Mouse (Mus musculus) intestine, embryonic 15.5 days (tissue): ENCODE measurements at regions not wholly inside any gene's neighbourhood (a gene's known extent, or its start where the extent isn't known, plus 50 kb on each side); places are given as distances from the start of the nearest gene placed in this dataset.

Source experiments
- ATAC-seq: fragments of 200-750 bp; cut with Nextera tagmentation; 2 replicates; pipeline ENCODE4 v1.8.0; 2017; ENCODE audit warnings: moderate TSS enrichment, moderate library complexity
- H3K27ac ChIP-seq: fragments of 300-500 bp; sonication (generic); 2 replicates; pipeline ENCODE4 v1.5.1; 2015; ENCODE audit warnings: mild to moderate bottlenecking, inconsistent platforms
- H3K27me3 ChIP-seq: fragments of 300-500 bp; sonication (generic); replicated peaks from 2 replicates; pipeline ENCODE4 v1.6.1; 2015; ENCODE audit warnings: inconsistent platforms
- H3K36me3 ChIP-seq: fragments of 300-500 bp; sonication (generic); 2 replicates; pipeline ENCODE4 v1.6.1; 2015; ENCODE audit warnings: inconsistent platforms
- H3K4me1 ChIP-seq: fragments of 300-500 bp; sonication (generic); replicated peaks from 2 replicates; pipeline ENCODE4 v1.6.1; 2015; ENCODE audit warnings: inconsistent platforms
- H3K4me2 ChIP-seq: fragments of 300-500 bp; sonication (generic); replicated peaks from 2 replicates; pipeline ENCODE4 v1.6.1; 2015; ENCODE audit warnings: mild to moderate bottlenecking, inconsistent platforms
- H3K4me3 ChIP-seq: fragments of 300-500 bp; sonication (generic); replicated peaks from 2 replicates; pipeline ENCODE4 v1.5.1; 2015; ENCODE audit warnings: inconsistent platforms
- H3K9ac ChIP-seq: fragments of 300-500 bp; sonication (generic); 2 replicates; pipeline ENCODE4 v1.6.1; 2015; ENCODE audit warnings: inconsistent platforms
- H3K9me3 ChIP-seq: fragments of 300-500 bp; sonication (generic); 2 replicates; pipeline ENCODE4 v1.6.1; 2016; ENCODE audit warnings: inconsistent platforms
- WGBS: fragments of 180-500 bp; shearing (Covaris S2); methylation state at CpG from one replicate; pipeline ENCODE4 v1.1.7; 2015; 5-methylcytosine and 5-hydroxymethylcytosine counted together

DNA sequence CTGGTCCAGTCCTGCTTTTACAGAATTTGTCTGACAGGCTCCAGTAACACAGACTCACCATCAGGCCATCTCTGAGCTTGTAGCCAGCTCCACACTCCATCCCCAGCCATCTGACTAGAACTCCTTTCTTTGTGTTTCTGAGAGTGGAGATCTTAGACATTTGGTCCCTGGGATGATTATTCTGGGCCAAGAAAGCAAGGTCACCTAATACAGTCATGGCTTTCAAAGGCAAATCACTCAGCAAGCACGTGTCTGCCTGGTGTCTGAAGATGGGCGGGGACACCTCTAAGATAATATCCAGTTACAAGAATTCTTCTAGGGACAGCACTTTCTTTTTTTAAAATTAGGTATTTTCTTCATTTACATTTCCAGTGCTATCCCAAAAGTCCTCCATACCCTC, 198.1 kb upstream of the Epha4 start:
- H3K36me3 ChIP-seq, result no peaks in the 10 kb centered on the region
- H3K27me3 ChIP-seq, result no peaks in the 10 kb centered on the region
- 0 out of 2 replicates have a peak, but pooled peaks cover 2% of the 10 kb centered on the region for H3K4me1 ChIP-seq
- 63% methylated on average over 2 of the region's 2 CpGs for WGBS
- no peak overlapping the region for H3K4me2 ChIP-seq
- H3K27ac ChIP-seq, result no peak overlapping the region
- no peak overlapping the region for H3K9ac ChIP-seq
- H3K9me3 ChIP-seq, result no peaks in the 10 kb centered on the region
- no peak for ATAC-seq
- no peak overlapping the region for H3K4me3 ChIP-seq

DNA sequence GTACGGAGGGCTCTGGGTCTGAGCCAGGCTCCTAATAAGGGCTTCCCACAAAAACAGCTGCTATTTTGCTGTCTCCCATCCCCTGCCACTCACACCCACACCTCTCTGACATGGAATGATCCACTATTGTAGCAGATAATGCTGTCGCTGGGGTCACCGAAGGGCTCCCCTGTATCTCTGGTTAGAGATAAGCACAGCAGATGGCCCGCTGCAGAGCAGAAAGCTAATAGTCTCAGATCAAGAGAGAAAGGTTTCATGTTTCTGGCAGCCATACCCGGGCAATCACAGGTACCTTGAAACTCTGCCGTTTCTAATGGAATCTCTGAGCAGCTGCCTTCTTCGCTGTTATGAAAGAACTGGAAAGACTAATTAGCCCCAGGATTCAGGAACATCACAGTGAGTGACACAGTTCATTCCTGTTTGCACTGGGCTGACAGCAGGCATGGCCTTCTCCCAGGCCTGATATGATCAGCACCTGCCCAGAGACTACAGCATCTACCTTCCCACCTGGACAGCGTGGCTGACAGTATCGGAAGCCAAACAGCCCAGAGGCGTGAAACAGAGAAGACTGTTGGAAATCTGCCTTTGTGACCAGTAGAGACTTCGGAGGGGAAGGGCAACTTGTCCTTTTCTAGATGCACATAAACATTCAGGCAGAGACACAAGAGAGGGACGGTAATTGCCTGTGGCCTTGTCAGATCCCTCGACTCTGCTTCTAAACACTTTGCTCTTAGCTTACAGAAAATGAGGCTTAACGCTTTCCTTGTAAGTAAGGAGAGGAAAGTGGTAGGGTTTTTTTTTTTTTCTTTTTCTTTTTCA, 193.5 kb upstream of the Epha4 start:
- WGBS, result 28% methylated on average over 14 of the region's 14 CpGs
- no peaks in the 10 kb centered on the region for H3K27me3 ChIP-seq
- H3K4me1 ChIP-seq, result 0 out of 2 replicates have a peak, but pooled peaks cover 3% of the 10 kb centered on the region
- no peak overlapping the region for H3K9ac ChIP-seq
- no peak overlapping the region for H3K4me3 ChIP-seq
- H3K27ac ChIP-seq, result no peak overlapping the region
- no peak; the same call in 1 of the 2 replicates for ATAC-seq
- H3K4me2 ChIP-seq, result no peak overlapping the region
- no peaks in the 10 kb centered on the region for H3K36me3 ChIP-seq
- no peaks in the 10 kb centered on the region for H3K9me3 ChIP-seq

DNA sequence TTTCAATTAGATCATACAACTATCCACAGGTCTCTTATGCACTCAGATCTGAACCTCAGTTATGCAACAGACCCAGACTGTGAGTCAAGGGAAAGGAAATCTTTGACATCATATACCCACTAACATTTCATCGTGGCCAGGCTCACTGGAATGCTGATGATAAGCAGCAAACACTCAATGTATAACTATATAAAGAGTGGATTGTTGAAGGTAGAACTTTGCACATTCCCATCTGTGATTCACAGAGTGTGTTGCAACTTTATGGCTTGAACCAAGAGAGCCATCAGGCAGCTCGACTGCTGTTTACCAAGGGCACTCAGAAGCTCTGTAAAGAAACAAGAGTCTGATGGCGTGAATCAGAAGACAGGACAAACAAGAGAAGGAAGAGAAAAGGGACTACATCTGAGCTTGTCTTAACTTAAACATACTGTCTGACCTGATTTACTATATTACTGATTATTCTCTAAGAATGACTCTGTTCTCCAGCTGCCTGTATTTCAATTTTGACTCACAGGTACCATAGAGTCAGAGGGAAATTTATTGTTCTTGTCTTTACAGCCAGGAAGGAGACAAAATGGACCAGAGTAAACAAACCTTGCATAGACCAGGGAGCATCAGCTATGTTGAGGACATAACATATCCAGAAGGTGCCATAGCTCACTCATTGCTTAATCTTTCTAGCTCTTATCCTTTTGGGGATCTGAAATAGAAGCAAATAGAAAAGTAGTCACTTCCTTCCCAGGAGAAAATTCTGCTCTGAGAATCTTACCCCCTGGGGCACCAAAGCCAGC, 180.5 kb upstream of the Epha4 start:
- Histone ChIP-seq H3K27ac (no peak overlapping the region), H3K4me2 (no peak overlapping the region), H3K4me3 (no peak overlapping the region), H3K27me3 (no peaks in the 10 kb centered on the region), H3K9ac (no peak overlapping the region), H3K9me3 (no peaks in the 10 kb centered on the region), H3K36me3 (no peaks in the 10 kb centered on the region), H3K4me1 (no peaks in the 10 kb centered on the region)
- WGBS, result 40% methylated on average over 3 of the region's 3 CpGs
- ATAC-seq, result peak; percentile 96

DNA sequence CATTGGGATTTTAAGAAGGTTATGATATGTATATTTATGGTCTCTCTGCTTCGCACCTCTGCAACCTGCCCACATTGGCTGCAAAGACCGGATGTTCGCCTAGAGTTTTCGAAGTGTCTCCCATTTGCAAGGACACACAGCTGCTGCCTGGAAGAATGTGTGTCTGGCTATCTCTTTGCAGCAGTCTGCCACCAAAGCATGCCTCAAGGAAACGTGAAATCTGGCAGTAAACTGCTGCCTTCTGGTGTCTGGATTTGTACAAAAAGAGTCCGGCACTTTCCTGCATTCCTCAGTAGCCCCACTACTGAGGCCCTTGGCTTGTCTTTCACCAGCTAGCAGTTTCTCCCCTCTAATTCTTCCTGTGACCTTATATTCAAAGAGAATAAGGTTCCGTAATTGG, 148.5 kb upstream of the Epha4 start:
- Histone ChIP-seq H3K9me3 (no peaks in the 10 kb centered on the region), H3K9ac (no peak overlapping the region), H3K4me1 (no peaks in the 10 kb centered on the region), H3K4me2 (no peak overlapping the region), H3K36me3 (no peaks in the 10 kb centered on the region), H3K4me3 (no peak overlapping the region), H3K27me3 (no peaks in the 10 kb centered on the region), H3K27ac (no peak overlapping the region)
- ATAC-seq, result no peak
- WGBS, result 68% methylated on average over 7 of the region's 7 CpGs

DNA sequence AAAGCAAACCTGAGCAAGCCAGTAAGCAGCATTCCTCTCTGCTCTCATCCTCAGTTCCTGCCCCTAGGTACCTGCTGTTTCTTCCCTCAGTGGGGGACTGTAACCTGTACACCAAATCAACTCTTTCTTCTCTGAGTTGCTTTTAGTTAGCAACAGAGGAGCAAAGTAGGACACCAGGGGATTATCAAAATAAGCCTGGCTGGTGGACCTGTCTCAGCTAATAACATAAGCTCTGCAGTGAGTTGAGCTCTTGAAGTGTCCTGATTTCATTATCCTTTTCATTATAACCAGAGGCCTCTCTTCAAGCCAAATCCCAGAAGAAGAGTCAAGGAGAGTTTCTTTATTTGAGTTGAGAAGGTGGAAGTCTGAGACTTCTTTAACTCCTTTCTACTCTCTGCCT, 145.5 kb upstream of the Epha4 start:
- no peak overlapping the region for H3K27ac ChIP-seq
- no peaks in the 10 kb centered on the region for H3K4me1 ChIP-seq
- H3K36me3 ChIP-seq, result no peaks in the 10 kb centered on the region
- H3K4me3 ChIP-seq, result no peak overlapping the region
- H3K4me2 ChIP-seq, result no peak overlapping the region
- no peak overlapping the region for H3K9ac ChIP-seq
- ATAC-seq, result no peak
- no peaks in the 10 kb centered on the region for H3K9me3 ChIP-seq
- no peaks in the 10 kb centered on the region for H3K27me3 ChIP-seq

DNA sequence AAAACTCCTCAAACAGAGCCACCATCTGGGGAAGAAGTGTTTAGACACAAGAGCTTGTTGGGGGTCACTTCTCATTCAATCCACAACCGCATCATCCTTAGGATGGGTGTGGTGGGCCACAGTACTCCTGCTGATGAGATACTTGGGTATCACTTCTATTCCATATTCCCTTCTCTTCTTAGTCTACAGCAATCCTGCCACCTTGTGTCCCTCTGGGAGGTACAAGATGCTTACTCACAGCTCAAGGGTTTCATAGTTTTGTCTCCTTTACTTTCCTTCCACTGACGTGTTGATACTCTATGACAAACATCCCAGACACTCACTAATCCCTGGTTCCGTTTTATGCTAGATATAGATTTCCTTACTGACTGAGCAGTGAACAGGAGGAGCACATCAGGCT, 122.1 kb upstream of the Epha4 start:
- no peaks in the 10 kb centered on the region for H3K4me1 ChIP-seq
- no peaks in the 10 kb centered on the region for H3K27me3 ChIP-seq
- no peak for ATAC-seq
- H3K9me3 ChIP-seq, result no peaks in the 10 kb centered on the region
- 78% methylated on average over 3 of the region's 3 CpGs for WGBS
- no peaks in the 10 kb centered on the region for H3K36me3 ChIP-seq
- no peak overlapping the region for H3K9ac ChIP-seq
- no peak overlapping the region for H3K4me2 ChIP-seq
- no peak overlapping the region for H3K27ac ChIP-seq
- H3K4me3 ChIP-seq, result no peak overlapping the region

DNA sequence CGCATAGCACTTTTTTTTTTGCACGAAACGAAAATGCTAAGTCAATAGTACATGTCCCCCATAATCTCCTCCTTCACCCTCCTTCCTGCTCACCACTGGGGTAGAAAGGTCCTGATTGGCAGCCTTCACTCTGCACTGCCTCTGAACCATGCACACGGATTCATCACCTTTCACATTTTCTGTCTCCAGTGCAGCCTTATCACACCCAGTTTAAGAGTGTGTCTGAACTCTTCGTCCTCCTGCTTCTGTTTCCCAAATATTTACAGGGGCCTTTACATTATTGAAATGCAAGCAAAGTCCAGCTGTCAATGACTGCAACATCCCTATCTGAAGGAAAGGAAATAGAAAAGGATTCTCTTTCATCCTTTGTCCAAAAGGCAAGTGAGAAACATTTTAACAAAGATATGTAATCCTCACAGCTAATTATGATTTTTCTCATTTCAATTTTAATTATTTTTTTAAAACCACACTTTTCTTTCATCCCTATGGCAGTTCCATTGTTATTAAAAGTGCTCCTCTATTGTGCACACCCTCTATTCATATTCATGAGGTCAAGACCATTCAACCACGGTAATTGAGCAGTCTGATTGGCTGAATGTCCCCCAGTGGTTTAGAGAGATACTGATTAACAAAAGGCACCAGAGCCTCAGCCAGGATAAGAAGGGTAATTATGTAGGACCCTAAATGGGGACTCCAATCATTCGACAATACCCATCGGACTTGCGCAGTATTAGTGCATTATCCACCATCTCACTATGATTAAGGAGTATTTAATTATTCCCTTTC, 114.8 kb upstream of the Epha4 start:
- 53% methylated on average over 9 of the region's 9 CpGs for WGBS
- Histone ChIP-seq H3K9ac (no peak overlapping the region), H3K36me3 (no peaks in the 10 kb centered on the region), H3K4me2 (no peak overlapping the region), H3K27ac (no peak overlapping the region), H3K27me3 (no peaks in the 10 kb centered on the region), H3K9me3 (no peaks in the 10 kb centered on the region), H3K4me1 (no peaks in the 10 kb centered on the region), H3K4me3 (no peak overlapping the region)
- ATAC-seq, result no peak

DNA sequence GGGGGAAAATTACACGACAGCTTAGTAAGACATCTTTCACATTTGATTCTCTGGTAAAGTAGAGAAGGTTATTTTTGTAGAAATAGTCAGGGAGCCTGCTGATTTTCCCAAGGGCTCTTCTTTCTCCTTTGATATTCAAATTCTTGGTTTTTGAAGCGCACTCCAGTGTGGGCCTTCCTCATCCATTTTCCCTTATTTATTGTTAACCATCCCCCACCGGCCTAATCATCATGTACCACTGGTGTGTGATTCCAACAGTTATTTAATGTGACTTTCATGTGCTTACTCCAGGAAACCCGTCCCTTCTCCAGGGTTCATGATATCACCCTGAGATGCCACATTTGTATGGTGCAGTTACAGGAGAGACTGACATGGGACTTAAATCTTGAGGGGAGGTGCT, 114.0 kb upstream of the Epha4 start:
- Histone ChIP-seq H3K4me3 (no peak overlapping the region), H3K4me1 (no peaks in the 10 kb centered on the region), H3K36me3 (no peaks in the 10 kb centered on the region), H3K9ac (no peak overlapping the region), H3K27ac (no peak overlapping the region), H3K4me2 (no peak overlapping the region), H3K9me3 (no peaks in the 10 kb centered on the region), H3K27me3 (no peaks in the 10 kb centered on the region)
- no peak for ATAC-seq
- WGBS, result 76% methylated on average over 4 of the region's 4 CpGs

DNA sequence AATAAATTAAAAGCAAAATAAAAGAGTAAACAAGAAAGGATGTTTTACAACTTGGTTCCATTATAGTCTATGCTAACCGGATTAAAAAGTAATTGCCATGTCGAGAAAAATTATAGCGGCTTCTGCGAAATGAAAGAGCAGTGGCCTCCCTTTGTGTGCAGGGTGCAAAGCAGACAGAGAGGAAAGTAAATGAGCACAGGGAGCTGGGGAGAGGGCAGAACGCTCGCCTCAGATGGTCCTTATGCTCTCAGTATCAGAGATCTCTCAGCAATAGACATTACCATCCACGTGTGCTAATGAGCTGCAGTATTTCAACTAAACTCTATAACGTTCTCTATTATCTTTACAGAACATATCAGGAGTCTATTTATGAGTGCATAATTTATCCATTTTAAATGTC, 102.6 kb upstream of the Epha4 start:
- WGBS, result 78% methylated on average over 8 of the region's 8 CpGs
- Histone ChIP-seq H3K9me3 (no peaks in the 10 kb centered on the region), H3K4me3 (no peak overlapping the region), H3K36me3 (no peaks in the 10 kb centered on the region), H3K4me1 (no peaks in the 10 kb centered on the region), H3K9ac (no peak overlapping the region), H3K27ac (no peak overlapping the region), H3K27me3 (no peaks in the 10 kb centered on the region), H3K4me2 (no peak overlapping the region)
- no peak for ATAC-seq

DNA sequence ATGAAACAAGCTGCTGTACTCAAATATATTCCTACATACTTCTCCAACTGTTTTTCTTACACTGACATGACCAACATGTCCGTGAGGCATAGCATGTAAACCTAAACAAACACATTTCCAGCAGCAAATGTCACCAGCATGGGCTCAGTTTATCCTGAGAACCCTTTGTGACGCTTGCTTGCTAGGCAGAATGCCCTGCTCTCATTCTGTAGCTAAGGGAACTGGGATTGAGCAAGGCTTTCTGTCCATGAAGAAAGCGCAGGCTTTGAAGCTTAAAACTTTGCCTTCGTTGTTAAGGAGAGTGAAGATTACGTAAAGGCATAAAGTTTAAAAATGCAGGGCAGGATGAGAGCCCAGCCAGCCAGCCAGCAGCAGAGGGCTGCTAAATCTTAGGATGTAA, 85.6 kb upstream of the Epha4 start:
- H3K9me3 ChIP-seq, result no peaks in the 10 kb centered on the region
- H3K4me2 ChIP-seq, result no peak overlapping the region
- no peak overlapping the region for H3K9ac ChIP-seq
- no peak for ATAC-seq
- no peak overlapping the region for H3K4me3 ChIP-seq
- H3K27me3 ChIP-seq, result no peaks in the 10 kb centered on the region
- 52% methylated on average over 5 of the region's 5 CpGs for WGBS
- H3K27ac ChIP-seq, result no peak overlapping the region
- H3K4me1 ChIP-seq, result no peaks in the 10 kb centered on the region
- H3K36me3 ChIP-seq, result no peaks in the 10 kb centered on the region

DNA sequence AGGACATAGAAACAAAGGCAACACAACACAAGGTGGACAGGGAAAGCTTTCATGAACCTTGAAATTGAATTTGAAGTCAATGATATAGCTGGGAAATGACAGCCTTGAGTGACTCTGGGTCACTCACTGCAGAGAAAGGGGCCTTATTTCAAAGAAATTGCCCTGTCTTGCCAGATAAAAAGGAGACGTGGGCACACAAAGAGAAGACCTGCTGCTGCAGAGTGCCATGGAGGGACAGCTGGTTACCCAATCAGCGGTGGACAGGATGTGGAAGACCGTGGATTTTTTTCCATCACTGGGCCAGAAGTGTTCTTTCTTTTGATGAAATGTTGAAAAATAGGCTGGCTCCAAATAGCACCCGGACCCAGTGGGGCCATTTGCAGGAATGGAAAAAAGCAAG, 77.8 kb upstream of the Epha4 start:
- ATAC-seq, result no peak
- WGBS, result 87% methylated on average over 4 of the region's 4 CpGs
- Histone ChIP-seq H3K27ac (no peak overlapping the region), H3K9me3 (no peaks in the 10 kb centered on the region), H3K4me3 (no peak overlapping the region), H3K27me3 (no peaks in the 10 kb centered on the region), H3K4me2 (no peak overlapping the region), H3K9ac (no peak overlapping the region), H3K4me1 (no peaks in the 10 kb centered on the region), H3K36me3 (no peaks in the 10 kb centered on the region)

DNA sequence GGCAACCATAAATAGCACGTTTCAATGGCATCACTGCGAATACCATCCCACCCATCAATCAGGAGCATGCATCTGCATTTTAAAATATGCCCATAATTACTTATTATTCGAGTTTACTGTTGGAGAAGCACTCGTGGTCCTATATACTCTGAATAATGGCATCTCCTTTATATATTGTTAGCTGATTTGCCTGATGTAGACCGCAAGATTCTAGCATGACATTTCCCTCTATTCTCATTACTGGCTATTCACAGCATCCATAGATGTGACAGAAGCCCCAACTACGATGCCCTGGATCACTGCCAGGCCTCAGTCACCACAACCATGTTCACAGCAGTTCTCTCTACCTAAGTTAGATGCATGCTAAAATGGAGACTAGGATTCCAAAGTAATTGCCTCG, 77.4 kb upstream of the Epha4 start:
- H3K9me3 ChIP-seq, result no peaks in the 10 kb centered on the region
- 88% methylated on average over 7 of the region's 7 CpGs for WGBS
- no peak for ATAC-seq
- H3K4me2 ChIP-seq, result no peak overlapping the region
- H3K4me1 ChIP-seq, result no peaks in the 10 kb centered on the region
- no peak overlapping the region for H3K9ac ChIP-seq
- H3K4me3 ChIP-seq, result no peak overlapping the region
- H3K27me3 ChIP-seq, result no peaks in the 10 kb centered on the region
- H3K36me3 ChIP-seq, result no peaks in the 10 kb centered on the region
- H3K27ac ChIP-seq, result no peak overlapping the region
